Mouse (Mus musculus) G1E-ER4 (cell line): ENCODE data around the gene Ltbp4. TPM values are rescaled to one million over a fixed set of nuclear protein-coding genes. Genes with fewer than 3 reads are reported as not detected.

ENCODE experiments used
- GATA1 ChIP-seq: IDR thresholded peaks from one replicate; pipeline ENCODE4 v1.8.0; 2012; ENCODE audit warnings: low read length, inconsistent platforms
- polyA plus RNA-seq: library from polyadenylated mRNA; stranded (reverse); fragments of >175 nt; gene quantifications from 2 replicates; pipeline ENCODE4 v1.2.3, GENCODE M21; 2012

Gene Ltbp4
- polyA plus RNA-seq, 1 experiment = 1.5 TPM

- no peak for TF ChIP-seq GATA1
These were observed 39.4 kb downstream of the Ltbp4 start for GRCm38 (mm10) chr7:27298033-27298610.

GRCm38 (mm10) chr7:27296518-27296917 is 41.0 kb downstream of the Ltbp4 start:
- no peak for TF ChIP-seq GATA1

GRCm38 (mm10) chr7:27295956-27296355 is 41.5 kb downstream of the Ltbp4 start:
- no peak for TF ChIP-seq GATA1

GRCm38 (mm10) chr7:27291795-27292466 is 45.6 kb downstream of the Ltbp4 start:
- TF ChIP-seq GATA1 = no peak

GRCm38 (mm10) chr7:27290555-27290954 is 46.9 kb downstream of the Ltbp4 start:
- TF ChIP-seq GATA1 = no peak

GRCm38 (mm10) chr7:27288732-27289131 is 48.8 kb downstream of the Ltbp4 start:
- no peak for TF ChIP-seq GATA1

- no peak for TF ChIP-seq GATA1
These were observed 51.8 kb downstream of the Ltbp4 start for GRCm38 (mm10) chr7:27285698-27286066.

GRCm38 (mm10) chr7:27284865-27285697 is 52.4 kb downstream of the Ltbp4 start:
- TF ChIP-seq GATA1 = no peak

GRCm38 (mm10) chr7:27282225-27282624 is 55.3 kb downstream of the Ltbp4 start:
- TF ChIP-seq GATA1 = no peak

- no peak for TF ChIP-seq GATA1
These were observed 55.8 kb downstream of the Ltbp4 start for GRCm38 (mm10) chr7:27281717-27282116.

GRCm38 (mm10) chr7:27277191-27277590 is 60.3 kb downstream of the Ltbp4 start:
- TF ChIP-seq GATA1 = no peak

- no peak for TF ChIP-seq GATA1
These were observed 61.5 kb downstream of the Ltbp4 start for GRCm38 (mm10) chr7:27276021-27276420.

GRCm38 (mm10) chr7:27274916-27275315 is 62.6 kb downstream of the Ltbp4 start:
- no peak for TF ChIP-seq GATA1

- no peak for TF ChIP-seq GATA1
These were observed 63.6 kb downstream of the Ltbp4 start for GRCm38 (mm10) chr7:27273739-27274351.

- no peak for TF ChIP-seq GATA1
These were observed 66.1 kb downstream of the Ltbp4 start for GRCm38 (mm10) chr7:27271423-27271822.

- TF ChIP-seq GATA1 = no peak
These were observed 70.9 kb downstream of the Ltbp4 start for GRCm38 (mm10) chr7:27266515-27267128.
